Mouse (Mus musculus) heart, embryonic 12.5 days (tissue): ENCODE data around the gene 1700003F12Rik. TPM values are rescaled to one million over a fixed set of nuclear protein-coding genes. Genes with fewer than 3 reads are reported as not detected.

Source experiments
- ATAC-seq: fragments of 200-750 bp; cut with Nextera tagmentation; 2 replicates; pipeline ENCODE4 v1.8.0; 2017; ENCODE audit warnings: moderate TSS enrichment, moderate library complexity; ENCODE audit not compliant: insufficient number of reproducible peaks, low FRiP score
- H3K27ac ChIP-seq: fragments of 300-500 bp; sonication (generic); 2 replicates; pipeline ENCODE4 v1.5.1; 2016; ENCODE audit warnings: mild to moderate bottlenecking, moderate library complexity; ENCODE audit not compliant: poor library complexity, severe bottlenecking
- H3K27me3 ChIP-seq: fragments of 300-500 bp; sonication (generic); replicated peaks from 2 replicates; pipeline ENCODE4 v1.6.1; 2016; ENCODE audit warnings: mild to moderate bottlenecking, moderate library complexity
- H3K36me3 ChIP-seq: fragments of 300-500 bp; sonication (generic); 2 replicates; pipeline ENCODE4 v1.6.1; 2016; ENCODE audit warnings: mild to moderate bottlenecking, moderate library complexity
- H3K4me1 ChIP-seq: fragments of 300-500 bp; sonication (generic); replicated peaks from 2 replicates; pipeline ENCODE4 v1.6.1; 2016; ENCODE audit warnings: mild to moderate bottlenecking
- H3K4me2 ChIP-seq: fragments of 300-500 bp; sonication (generic); 2 replicates; pipeline ENCODE4 v1.6.1; 2016; ENCODE audit warnings: mild to moderate bottlenecking, moderate library complexity
- H3K4me3 ChIP-seq: fragments of 300-500 bp; sonication (generic); 2 replicates; pipeline ENCODE4 v1.5.1; 2016; ENCODE audit warnings: mild to moderate bottlenecking
- H3K9ac ChIP-seq: fragments of 300-500 bp; sonication (generic); 2 replicates; pipeline ENCODE4 v1.6.1; 2016; ENCODE audit warnings: mild to moderate bottlenecking, moderate library complexity
- H3K9me3 ChIP-seq: fragments of 300-500 bp; sonication (generic); replicated peaks from 2 replicates; pipeline ENCODE4 v1.6.1; 2016; ENCODE audit warnings: mild to moderate bottlenecking, moderate library complexity
- WGBS: fragments of 180-500 bp; shearing (Covaris S2); methylation state at CpG from one replicate; pipeline ENCODE4 v1.1.7; 2016; 5-methylcytosine and 5-hydroxymethylcytosine counted together
- polyA plus RNA-seq: library from polyadenylated mRNA; unstranded; fragments of >200 nt; fragmentation: Nextera tagmentation; extraction: Ambion mirVana; gene quantifications from 2 replicates; pipeline ENCODE4 v1.2.1, GENCODE M21; 2016

1700003F12Rik gene
- polyA plus RNA-seq, 1 experiment from 2014 or later: 0.78 TPM

DNA sequence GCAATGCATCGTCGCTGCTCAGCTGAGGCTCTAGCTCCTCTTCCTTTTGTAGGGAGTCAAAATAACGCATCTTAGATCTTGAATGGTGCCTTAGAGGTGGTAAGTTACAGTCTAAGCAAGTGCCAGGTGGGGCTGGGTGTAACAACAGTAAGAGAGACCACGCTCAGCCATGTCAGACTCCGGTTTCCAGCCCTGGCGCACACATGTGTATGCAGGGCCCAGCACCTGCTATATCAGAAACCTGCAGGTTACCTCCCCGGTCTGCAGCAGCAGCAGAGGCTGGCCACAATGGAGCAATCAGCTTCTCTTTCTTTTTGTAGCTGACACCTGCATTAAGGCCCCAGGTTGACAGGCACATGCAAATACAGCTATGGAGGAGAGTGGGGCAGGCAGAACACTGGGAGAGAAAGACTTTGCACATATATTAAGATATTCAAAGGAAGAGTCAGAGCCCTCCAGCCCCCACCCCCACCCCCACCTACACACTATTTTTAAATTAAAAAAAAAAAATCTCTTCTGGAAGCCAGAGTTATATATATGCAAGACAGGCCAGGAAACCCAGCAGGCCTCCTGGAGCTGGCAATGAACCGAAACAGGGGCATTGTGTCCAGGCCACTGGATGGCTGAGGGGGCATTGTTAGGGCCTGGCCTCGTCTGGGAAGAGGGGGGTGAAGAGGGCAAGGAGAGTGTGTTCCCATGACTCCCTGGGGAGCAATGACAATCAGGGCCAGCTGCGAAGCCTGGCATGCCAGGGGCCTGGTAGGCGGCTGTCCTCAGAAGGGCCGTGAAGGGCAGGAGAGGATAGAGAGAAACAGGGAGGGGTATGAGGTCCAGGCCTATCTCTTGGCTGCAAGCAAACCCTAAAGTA, 30.2 kb downstream of the 1700003F12Rik start:
- 59% methylated on average over 12 of the region's 12 CpGs for WGBS
- Histone ChIP-seq H3K27ac (no peak overlapping the region), H3K4me2 (no peak overlapping the region), H3K27me3 (no peaks in the 10 kb centered on the region), H3K9me3 (no peaks in the 10 kb centered on the region), H3K4me3 (no peak overlapping the region), H3K36me3 (no peaks in the 10 kb centered on the region), H3K9ac (0 out of 2 replicates have a peak overlapping the region, but pooled peaks have one; percentile 11), H3K4me1 (0 out of 2 replicates have a peak, but pooled peaks cover 3% of the 10 kb centered on the region)
- no peak for ATAC-seq

DNA sequence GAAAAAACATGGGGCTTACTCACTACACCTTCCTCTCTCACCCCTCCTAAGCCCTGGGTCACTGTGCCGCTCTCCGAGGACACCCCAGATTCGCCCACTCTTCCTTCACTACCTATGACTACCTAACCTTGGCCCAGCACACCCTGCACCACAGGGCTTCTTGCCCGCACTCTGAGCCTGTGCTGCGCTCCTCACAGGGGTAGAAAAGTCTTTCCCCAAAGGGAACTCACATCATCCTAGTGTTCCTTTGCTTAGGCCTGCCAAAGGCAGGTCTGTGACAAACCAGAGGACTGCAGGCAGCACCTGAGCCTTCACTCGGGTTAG, 30.8 kb downstream of the 1700003F12Rik start:
- no peaks in the 10 kb centered on the region for H3K9me3 ChIP-seq
- H3K4me2 ChIP-seq: no peak overlapping the region
- H3K9ac ChIP-seq: no peak overlapping the region
- H3K27me3 ChIP-seq: no peaks in the 10 kb centered on the region
- no peak for ATAC-seq
- H3K36me3 ChIP-seq: no peaks in the 10 kb centered on the region
- 0 out of 2 replicates have a peak, but pooled peaks cover 3% of the 10 kb centered on the region for H3K4me1 ChIP-seq
- H3K27ac ChIP-seq: no peak overlapping the region
- no peak overlapping the region for H3K4me3 ChIP-seq
- 90% methylated on average over 6 of the region's 6 CpGs for WGBS

- ATAC-seq: no peak
- Histone ChIP-seq H3K9ac (no peak overlapping the region), H3K4me1 (peaks cover 20% of the 10 kb centered on the region), H3K27me3 (no peaks in the 10 kb centered on the region), H3K27ac (0 out of 2 replicates have a peak overlapping the region, but pooled peaks have one; percentile 17), H3K36me3 (no peaks in the 10 kb centered on the region), H3K4me3 (no peak overlapping the region), H3K4me2 (no peak overlapping the region), H3K9me3 (no peaks in the 10 kb centered on the region)
- 67% methylated on average over 8 of the region's 8 CpGs for WGBS
Observed at GRCm38 (mm10) chr2:154580586-154580985, 33.7 kb downstream of the 1700003F12Rik start.

DNA sequence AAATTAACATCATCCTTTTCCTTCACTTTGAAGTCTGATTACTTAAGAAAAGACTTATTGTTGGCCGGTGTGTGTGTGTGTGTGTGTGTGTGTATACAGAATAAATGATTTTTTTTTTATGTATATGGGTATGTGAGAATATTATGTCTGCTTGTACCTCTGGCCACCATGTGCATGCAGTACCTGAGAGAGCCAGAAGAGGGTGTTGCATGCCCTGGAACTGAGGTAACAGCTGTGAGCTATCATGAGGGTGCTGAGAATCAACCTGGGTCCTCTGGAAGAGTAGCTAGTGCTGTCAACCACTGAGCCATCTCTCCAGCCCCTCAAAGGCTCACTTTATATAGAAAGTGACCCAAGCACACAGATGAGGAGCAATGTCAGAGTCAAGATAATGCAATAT, 34.5 kb downstream of the 1700003F12Rik start:
- H3K4me2 ChIP-seq: no peak overlapping the region
- H3K27ac ChIP-seq: no peak overlapping the region
- H3K27me3 ChIP-seq: no peaks in the 10 kb centered on the region
- 0 out of 2 replicates have a peak, but pooled peaks cover 1% of the 10 kb centered on the region for H3K9me3 ChIP-seq
- H3K4me3 ChIP-seq: no peak overlapping the region
- peaks cover 20% of the 10 kb centered on the region for H3K4me1 ChIP-seq
- 90% methylated on average over 1 of the region's 1 CpGs for WGBS
- no peak for ATAC-seq
- H3K36me3 ChIP-seq: peaks cover 1% of the 10 kb centered on the region; the same call in 1 of the 2 replicates
- H3K9ac ChIP-seq: no peak overlapping the region

DNA sequence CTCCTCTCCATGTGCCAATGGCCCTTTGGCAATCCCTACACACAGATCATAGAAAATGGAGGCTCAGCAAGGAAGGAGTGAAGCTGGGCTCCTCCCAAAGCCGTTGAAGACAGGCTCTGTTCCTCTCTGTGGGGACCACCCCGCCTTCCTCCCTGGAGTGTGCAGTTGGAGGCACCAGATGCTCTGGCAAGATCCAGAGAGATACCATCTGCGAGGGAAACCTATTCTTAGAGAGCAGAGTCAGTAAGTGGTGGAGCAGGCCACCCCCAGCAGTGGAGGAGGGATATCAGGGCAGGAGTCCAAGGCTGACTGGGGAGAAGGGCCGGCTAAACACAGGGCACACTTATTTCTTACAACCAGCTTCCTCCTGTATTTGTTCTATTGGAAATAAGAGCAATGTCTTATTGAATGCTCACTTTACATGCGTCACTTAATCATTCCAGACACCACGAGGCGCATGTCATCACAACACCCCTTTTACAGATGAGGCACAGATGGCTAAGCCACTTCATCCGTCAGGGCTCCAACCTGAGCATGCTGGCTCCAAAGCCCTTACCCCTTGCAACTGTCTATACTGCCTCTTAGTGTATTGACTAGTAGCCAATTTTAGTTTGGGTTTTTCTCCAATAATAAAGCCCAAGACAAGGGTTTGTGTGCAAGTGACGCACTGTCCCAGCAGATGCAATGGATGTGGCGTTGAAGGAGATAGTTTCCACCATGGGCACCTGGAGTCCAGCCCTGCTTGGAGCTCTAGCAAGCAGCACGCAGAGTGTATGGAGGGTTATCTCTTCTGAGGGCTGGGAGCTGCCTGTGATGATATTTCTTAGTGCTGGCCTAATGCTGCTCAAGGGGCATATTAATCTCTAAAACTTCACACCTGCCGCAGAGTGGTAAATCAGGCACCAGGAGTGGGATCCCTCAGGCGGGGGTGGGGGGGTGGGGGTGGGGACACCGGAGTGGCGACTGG, 37.3 kb downstream of the 1700003F12Rik start:
- Histone ChIP-seq H3K9ac (no peak overlapping the region), H3K4me2 (0 out of 2 replicates have a peak overlapping the region, but pooled peaks have one; percentile 8), H3K36me3 (peaks cover 9% of the 10 kb centered on the region), H3K27ac (no peak overlapping the region), H3K4me1 (peaks cover 21% of the 10 kb centered on the region), H3K27me3 (no peaks in the 10 kb centered on the region), H3K4me3 (no peak overlapping the region), H3K9me3 (0 out of 2 replicates have a peak, but pooled peaks cover 4% of the 10 kb centered on the region)
- WGBS: 44% methylated on average over 15 of the region's 15 CpGs
- no peak for ATAC-seq

DNA sequence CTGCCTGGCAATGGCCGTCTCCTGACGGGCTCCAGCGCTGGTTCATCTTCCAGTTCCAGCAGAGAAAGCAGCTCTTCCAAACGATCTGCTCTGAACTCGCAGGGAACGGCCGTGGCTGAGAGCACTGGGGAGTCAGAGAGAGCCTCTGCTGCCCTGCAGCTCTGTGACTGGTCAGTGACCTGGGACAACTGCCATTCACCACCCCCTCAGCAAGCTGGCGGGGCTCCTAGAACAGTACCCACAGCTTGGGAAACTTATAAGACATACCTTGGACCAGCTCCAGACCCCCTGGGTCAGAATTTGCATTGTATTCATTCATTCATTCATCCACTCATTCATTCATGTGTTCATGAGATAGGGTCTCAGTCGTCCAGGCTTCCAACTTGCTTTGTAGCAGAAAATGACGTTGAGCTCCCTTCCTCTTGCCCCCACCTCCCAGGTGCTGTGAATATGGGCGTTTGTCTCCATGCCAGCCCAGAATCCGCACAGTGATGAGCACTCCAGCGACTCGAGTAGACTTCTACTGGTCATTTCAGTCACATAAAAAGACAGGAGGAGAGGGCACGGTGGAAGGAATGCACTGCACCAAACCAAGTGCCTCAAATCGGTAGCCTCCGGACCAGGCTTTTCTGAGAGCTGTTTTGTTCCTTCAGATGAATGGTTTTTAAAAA, 38.2 kb downstream of the 1700003F12Rik start:
- Histone ChIP-seq H3K27ac (no peak overlapping the region), H3K36me3 (peaks cover 9% of the 10 kb centered on the region), H3K9ac (no peak overlapping the region), H3K4me1 (peaks cover 21% of the 10 kb centered on the region), H3K27me3 (no peaks in the 10 kb centered on the region), H3K4me3 (no peak overlapping the region), H3K4me2 (0 out of 2 replicates have a peak overlapping the region, but pooled peaks have one; percentile 8), H3K9me3 (0 out of 2 replicates have a peak, but pooled peaks cover 4% of the 10 kb centered on the region)
- no peak for ATAC-seq
- WGBS: 60% methylated on average over 17 of the region's 17 CpGs

DNA sequence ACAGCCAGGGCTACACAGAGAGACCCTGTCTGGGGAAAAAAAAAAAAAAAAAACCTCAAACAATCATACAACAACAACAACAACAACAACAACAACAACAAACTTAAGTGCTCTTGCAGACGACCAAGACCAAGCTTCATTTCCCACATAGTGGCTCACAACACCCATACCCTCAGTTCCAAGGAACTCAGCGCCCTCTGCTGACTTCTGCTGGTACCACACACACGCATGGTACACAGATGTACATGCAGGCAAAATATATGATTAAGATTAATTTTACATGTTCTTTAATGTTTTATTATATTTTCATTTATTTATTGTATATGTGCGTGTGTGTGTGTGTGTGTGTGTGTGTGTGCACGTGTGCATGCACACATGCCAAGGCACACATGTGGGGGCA, 39.5 kb downstream of the 1700003F12Rik start:
- WGBS: 73% methylated on average over 5 of the region's 5 CpGs
- Histone ChIP-seq H3K4me2 (no peak overlapping the region), H3K4me1 (peaks cover 21% of the 10 kb centered on the region), H3K36me3 (peaks cover 9% of the 10 kb centered on the region), H3K4me3 (no peak overlapping the region), H3K27ac (no peak overlapping the region), H3K27me3 (no peaks in the 10 kb centered on the region), H3K9ac (no peak overlapping the region), H3K9me3 (0 out of 2 replicates have a peak, but pooled peaks cover 4% of the 10 kb centered on the region)
- no peak for ATAC-seq

DNA sequence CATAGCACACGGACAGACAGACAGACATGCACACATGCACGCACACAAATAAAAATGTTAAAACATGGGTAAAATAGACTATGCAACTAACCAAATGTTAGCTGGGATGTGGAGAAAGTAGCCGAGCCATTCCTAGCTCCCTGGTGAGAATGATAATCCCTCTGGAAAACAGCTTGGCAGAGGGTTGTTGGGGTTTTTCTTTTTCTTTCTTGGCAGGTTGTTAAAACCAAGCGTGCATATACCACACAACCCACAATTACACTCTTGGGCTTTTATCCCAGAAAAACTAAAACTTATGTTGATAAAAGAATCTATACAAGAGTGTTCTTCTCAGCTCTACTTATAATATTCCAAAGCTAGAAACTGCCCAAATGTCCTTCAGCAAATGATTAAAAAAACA, 42.2 kb downstream of the 1700003F12Rik start:
- Histone ChIP-seq H3K4me2 (no peak overlapping the region), H3K9ac (no peak overlapping the region), H3K27me3 (no peaks in the 10 kb centered on the region), H3K36me3 (peaks cover 19% of the 10 kb centered on the region), H3K9me3 (peaks cover 10% of the 10 kb centered on the region), H3K27ac (no peak overlapping the region), H3K4me3 (no peak overlapping the region), H3K4me1 (peaks cover 18% of the 10 kb centered on the region)
- WGBS: 81% methylated on average over 4 of the region's 4 CpGs
- no peak for ATAC-seq

- Histone ChIP-seq H3K9me3 (peaks cover 10% of the 10 kb centered on the region), H3K27me3 (no peaks in the 10 kb centered on the region), H3K4me2 (no peak overlapping the region), H3K36me3 (peaks cover 30% of the 10 kb centered on the region), H3K4me1 (0 out of 2 replicates have a peak, but pooled peaks cover 4% of the 10 kb centered on the region), H3K9ac (no peak overlapping the region), H3K27ac (no peak overlapping the region), H3K4me3 (no peak overlapping the region)
- WGBS: 93% methylated on average over 3 of the region's 3 CpGs
- no peak for ATAC-seq
Observed at GRCm38 (mm10) chr2:154591239-154591638, 44.4 kb downstream of the 1700003F12Rik start.

DNA sequence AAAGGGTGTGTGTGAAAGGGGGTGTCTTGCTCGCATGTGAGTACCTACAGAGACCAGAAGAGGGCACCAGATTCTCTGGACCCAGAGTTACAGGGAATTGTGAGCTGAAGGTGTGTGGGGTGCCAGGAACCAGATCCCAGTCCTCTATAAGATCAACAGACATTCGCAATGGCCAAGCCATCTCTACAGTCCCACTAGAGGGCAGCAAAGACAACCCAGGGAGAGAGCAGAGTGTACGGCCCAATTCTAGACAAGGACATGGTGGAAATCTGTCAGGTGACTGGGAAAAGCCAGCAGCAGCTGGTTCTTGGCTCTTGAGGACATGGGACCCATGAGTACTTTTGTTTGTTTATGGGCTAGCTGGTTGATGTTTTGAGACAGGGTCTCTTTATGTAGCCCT, 46.1 kb downstream of the 1700003F12Rik start:
- Histone ChIP-seq H3K4me2 (no peak overlapping the region), H3K36me3 (peaks cover 21% of the 10 kb centered on the region), H3K4me3 (no peak overlapping the region), H3K9ac (no peak overlapping the region), H3K27me3 (no peaks in the 10 kb centered on the region), H3K9me3 (peaks cover 6% of the 10 kb centered on the region), H3K27ac (no peak overlapping the region), H3K4me1 (0 out of 2 replicates have a peak, but pooled peaks cover 4% of the 10 kb centered on the region)
- 68% methylated on average over 3 of the region's 3 CpGs for WGBS
- ATAC-seq: no peak
